Mouse (Mus musculus): ENCODE data around the gene Agbl4. TPM values are rescaled to one million over a fixed set of nuclear protein-coding genes. Genes with fewer than 3 reads are reported as not detected.

Gene Agbl4
- polyA plus RNA-seq, 1 experiment, result 79.8 TPM

DNA sequence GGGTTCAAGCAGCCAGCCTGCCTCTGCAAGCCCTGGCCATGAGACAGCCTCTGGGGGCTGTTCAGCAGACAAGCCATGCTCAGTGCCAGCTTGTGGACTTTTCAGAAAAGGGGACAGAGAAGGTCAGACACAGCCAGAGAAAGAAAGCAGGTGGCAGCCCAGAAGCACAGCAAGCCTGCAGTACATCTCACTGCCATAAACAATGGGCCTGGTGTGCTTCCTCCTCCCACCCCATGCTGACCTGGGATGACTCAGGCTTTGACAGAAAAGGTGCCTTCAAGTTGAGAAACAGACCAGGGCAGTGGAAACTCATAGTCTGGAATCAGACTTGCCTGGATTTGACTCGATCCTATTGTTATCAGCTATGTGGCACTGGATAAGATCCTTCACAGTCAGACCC lies 1256.0 kb downstream of the Agbl4 start:
- H3K4me1 ChIP-seq (ENCODE audit: control insufficient read depth, insufficient read depth, low read length), result no peaks in the 10 kb centered on the region
- no peak overlapping the region for H3K4me3 ChIP-seq (ENCODE audit: control insufficient read depth, low read depth, low read length)
- no peaks in the 10 kb centered on the region for H3K36me3 ChIP-seq (ENCODE audit: control insufficient read depth, insufficient read depth, low read length)
- no peak overlapping the region for H3K27ac ChIP-seq (ENCODE audit: control insufficient read depth, insufficient read depth, low read depth, low read length)
- no peaks in the 10 kb centered on the region for H3K27me3 ChIP-seq (ENCODE audit: control insufficient read depth, insufficient read depth, low read length)
- TF ChIP-seq CTCF (IDR thresholded peaks at IDR 0.05; ENCODE audit: control insufficient read depth, insufficient read depth, insufficient replicate concordance, low read depth, low read length) (no peak), POLR2A (IDR thresholded peaks at IDR 0.05; ENCODE audit: control insufficient read depth, low read depth, low read length) (no peak)

- Histone ChIP-seq H3K4me3 (ENCODE audit: control insufficient read depth, low read depth, low read length) (no peak overlapping the region), H3K27me3 (ENCODE audit: control insufficient read depth, insufficient read depth, low read length) (no peaks in the 10 kb centered on the region), H3K4me1 (ENCODE audit: control insufficient read depth, insufficient read depth, low read length) (no peaks in the 10 kb centered on the region), H3K27ac (ENCODE audit: control insufficient read depth, insufficient read depth, low read depth, low read length) (no peak overlapping the region), H3K36me3 (ENCODE audit: control insufficient read depth, insufficient read depth, low read length) (no peaks in the 10 kb centered on the region)
- TF ChIP-seq CTCF (IDR thresholded peaks at IDR 0.05; ENCODE audit: control insufficient read depth, insufficient read depth, insufficient replicate concordance, low read depth, low read length) (no peak), POLR2A (IDR thresholded peaks at IDR 0.05; ENCODE audit: control insufficient read depth, low read depth, low read length) (no peak)
Measured at GRCm38 (mm10) chr4:111663730-111664129, 1266.3 kb downstream of the Agbl4 start.

- H3K36me3 ChIP-seq (ENCODE audit: control insufficient read depth, insufficient read depth, low read length), result no peaks in the 10 kb centered on the region
- no peak for TF ChIP-seq POLR2A (IDR thresholded peaks at IDR 0.05; ENCODE audit: control insufficient read depth, low read depth, low read length)
- no peak for TF ChIP-seq CTCF (IDR thresholded peaks at IDR 0.05; ENCODE audit: control insufficient read depth, insufficient read depth, insufficient replicate concordance, low read depth, low read length)
- no peak overlapping the region for H3K27ac ChIP-seq (ENCODE audit: control insufficient read depth, insufficient read depth, low read depth, low read length)
- no peaks in the 10 kb centered on the region for H3K4me1 ChIP-seq (ENCODE audit: control insufficient read depth, insufficient read depth, low read length)
- H3K4me3 ChIP-seq (ENCODE audit: control insufficient read depth, low read depth, low read length), result no peak overlapping the region
- H3K27me3 ChIP-seq (ENCODE audit: control insufficient read depth, insufficient read depth, low read length), result no peaks in the 10 kb centered on the region
Measured at GRCm38 (mm10) chr4:111664146-111664545, 1266.7 kb downstream of the Agbl4 start.

- TF ChIP-seq CTCF (IDR thresholded peaks at IDR 0.05; ENCODE audit: control insufficient read depth, insufficient read depth, insufficient replicate concordance, low read depth, low read length) (no peak), POLR2A (IDR thresholded peaks at IDR 0.05; ENCODE audit: control insufficient read depth, low read depth, low read length) (no peak)
Measured at GRCm38 (mm10) chr4:111666713-111667112, 1269.3 kb downstream of the Agbl4 start.

DNA sequence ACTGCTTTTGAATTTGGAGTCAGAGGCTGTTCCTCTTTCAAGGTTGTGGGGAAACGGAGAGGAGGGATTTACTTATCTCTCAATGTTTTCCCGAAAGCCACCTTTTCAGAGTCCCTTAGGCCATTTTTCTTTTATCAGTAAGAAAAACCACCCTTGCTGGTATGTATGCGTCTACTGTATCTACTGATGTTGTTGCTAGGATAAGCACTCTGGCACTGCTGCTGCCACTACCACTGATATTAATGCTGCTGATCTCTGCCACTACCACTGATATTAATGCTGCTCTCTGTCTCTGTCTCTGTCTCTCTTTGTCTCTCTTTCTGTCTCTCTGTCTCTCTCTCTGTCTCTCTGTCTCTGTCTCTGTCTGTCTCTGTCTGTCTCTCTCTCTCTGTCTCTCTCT lies 1271.9 kb downstream of the Agbl4 start:
- Histone ChIP-seq H3K4me1 (ENCODE audit: control insufficient read depth, insufficient read depth, low read length) (no peaks in the 10 kb centered on the region), H3K27me3 (ENCODE audit: control insufficient read depth, insufficient read depth, low read length) (no peaks in the 10 kb centered on the region), H3K27ac (ENCODE audit: control insufficient read depth, insufficient read depth, low read depth, low read length) (no peak overlapping the region), H3K4me3 (ENCODE audit: control insufficient read depth, low read depth, low read length) (no peak overlapping the region), H3K36me3 (ENCODE audit: control insufficient read depth, insufficient read depth, low read length) (no peaks in the 10 kb centered on the region)
- TF ChIP-seq POLR2A (IDR thresholded peaks at IDR 0.05; ENCODE audit: control insufficient read depth, low read depth, low read length) (no peak), CTCF (IDR thresholded peaks at IDR 0.05; ENCODE audit: control insufficient read depth, insufficient read depth, insufficient replicate concordance, low read depth, low read length) (no peak)

More at GRCm38 (mm10) chr4:111666713-111667112, 1269.3 kb downstream of the Agbl4 start:
- no peak overlapping the region for H3K27ac ChIP-seq (ENCODE audit: control insufficient read depth, insufficient read depth, low read depth, low read length)
- H3K4me1 ChIP-seq (ENCODE audit: control insufficient read depth, insufficient read depth, low read length), result no peaks in the 10 kb centered on the region
- H3K27me3 ChIP-seq (ENCODE audit: control insufficient read depth, insufficient read depth, low read length), result no peaks in the 10 kb centered on the region
- H3K36me3 ChIP-seq (ENCODE audit: control insufficient read depth, insufficient read depth, low read length), result no peaks in the 10 kb centered on the region
- H3K4me3 ChIP-seq (ENCODE audit: control insufficient read depth, low read depth, low read length), result no peak overlapping the region

- H3K4me3 ChIP-seq (ENCODE audit: control insufficient read depth, low read depth, low read length), result no peak overlapping the region
- no peak overlapping the region for H3K27ac ChIP-seq (ENCODE audit: control insufficient read depth, insufficient read depth, low read depth, low read length)
- TF ChIP-seq POLR2A (IDR thresholded peaks at IDR 0.05; ENCODE audit: control insufficient read depth, low read depth, low read length) (no peak), CTCF (IDR thresholded peaks at IDR 0.05; ENCODE audit: control insufficient read depth, insufficient read depth, insufficient replicate concordance, low read depth, low read length) (no peak)
- H3K36me3 ChIP-seq (ENCODE audit: control insufficient read depth, insufficient read depth, low read length), result no peaks in the 10 kb centered on the region
- H3K4me1 ChIP-seq (ENCODE audit: control insufficient read depth, insufficient read depth, low read length), result no peaks in the 10 kb centered on the region
- H3K27me3 ChIP-seq (ENCODE audit: control insufficient read depth, insufficient read depth, low read length), result no peaks in the 10 kb centered on the region
Measured at GRCm38 (mm10) chr4:111670566-111671421, 1273.3 kb downstream of the Agbl4 start.

DNA sequence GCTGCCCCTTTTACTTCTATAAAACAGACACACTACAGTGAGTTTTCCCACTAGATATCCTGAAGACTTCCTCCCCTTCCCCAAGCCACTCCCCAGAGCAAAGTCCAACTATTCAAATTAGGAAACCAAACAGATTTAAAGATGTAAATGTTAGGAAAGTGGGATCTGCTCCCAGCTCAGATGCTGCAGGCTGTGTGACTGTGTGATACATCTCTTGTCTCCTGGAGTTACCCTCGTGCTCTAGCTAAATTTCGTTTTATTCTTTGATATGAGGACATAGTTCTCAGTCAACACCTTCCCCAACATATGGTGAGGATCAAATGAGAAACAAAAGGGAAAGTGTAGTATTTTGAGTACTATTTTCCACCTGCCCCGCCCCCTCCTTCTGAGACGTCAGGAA lies 1274.0 kb downstream of the Agbl4 start:
- Histone ChIP-seq H3K4me1 (ENCODE audit: control insufficient read depth, insufficient read depth, low read length) (no peaks in the 10 kb centered on the region), H3K27ac (ENCODE audit: control insufficient read depth, insufficient read depth, low read depth, low read length) (no peak overlapping the region), H3K36me3 (ENCODE audit: control insufficient read depth, insufficient read depth, low read length) (no peaks in the 10 kb centered on the region), H3K4me3 (ENCODE audit: control insufficient read depth, low read depth, low read length) (no peak overlapping the region), H3K27me3 (ENCODE audit: control insufficient read depth, insufficient read depth, low read length) (no peaks in the 10 kb centered on the region)
- no peak for TF ChIP-seq POLR2A (IDR thresholded peaks at IDR 0.05; ENCODE audit: control insufficient read depth, low read depth, low read length)
- TF ChIP-seq CTCF (IDR thresholded peaks at IDR 0.05; ENCODE audit: control insufficient read depth, insufficient read depth, insufficient replicate concordance, low read depth, low read length), result no peak

Measured in testis, adult 2 months (tissue).